Mouse (Mus musculus): ENCODE results near the gene Il12b.

The Il12b gene

DNA sequence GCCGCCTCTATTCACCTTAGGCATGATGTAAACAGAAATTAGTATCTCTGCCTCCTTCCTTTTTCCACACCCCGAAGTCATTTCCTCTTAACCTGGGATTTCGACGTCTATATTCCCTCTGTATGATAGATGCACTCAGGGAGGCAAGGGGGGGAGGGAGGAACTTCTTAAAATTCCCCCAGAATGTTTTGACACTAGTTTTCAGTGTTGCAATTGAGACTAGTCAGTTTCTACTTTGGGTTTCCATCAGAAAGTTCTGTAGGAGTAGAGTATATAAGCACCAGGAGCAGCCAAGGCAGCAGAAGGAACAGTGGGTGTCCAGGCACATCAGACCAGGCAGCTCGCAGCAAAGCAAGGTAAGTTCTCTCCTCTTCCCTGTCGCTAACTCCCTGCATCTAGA, at the start of gene Il12b:
Il12b (plus strand) TSS at position 301 of the 400 bp plus-strand sequence.
- no peak for DNase-seq

DNA sequence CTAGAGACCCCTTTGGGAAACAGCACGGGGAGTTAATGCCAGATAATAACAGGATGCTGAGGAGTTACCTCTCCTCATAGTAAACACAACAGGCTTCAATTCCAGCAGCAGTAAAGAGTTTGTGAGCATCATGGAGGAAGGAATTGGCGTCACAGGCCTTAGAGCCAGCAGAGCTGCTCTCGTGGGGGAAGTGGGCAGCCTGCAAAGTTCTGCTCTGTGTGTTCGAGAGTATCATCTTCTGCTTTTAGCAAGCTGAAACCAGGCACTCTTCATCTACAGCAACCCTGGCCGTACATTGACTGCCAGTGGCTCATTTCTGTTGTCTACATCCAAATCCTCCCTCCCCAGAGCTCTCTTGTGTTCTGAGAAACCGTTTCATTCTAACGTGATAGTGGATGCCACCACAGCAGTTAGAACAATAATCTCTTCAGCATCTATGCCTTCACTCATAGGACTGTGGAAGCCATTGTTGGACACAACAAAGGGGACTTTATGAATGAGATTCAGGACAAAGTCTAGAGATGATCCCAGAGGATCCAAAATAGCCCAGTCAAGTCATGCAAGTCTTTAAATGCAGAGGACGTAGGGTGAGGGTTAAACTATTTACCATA, 44.9 kb upstream of the Il12b start:
- DNase-seq, result no peak

DNA sequence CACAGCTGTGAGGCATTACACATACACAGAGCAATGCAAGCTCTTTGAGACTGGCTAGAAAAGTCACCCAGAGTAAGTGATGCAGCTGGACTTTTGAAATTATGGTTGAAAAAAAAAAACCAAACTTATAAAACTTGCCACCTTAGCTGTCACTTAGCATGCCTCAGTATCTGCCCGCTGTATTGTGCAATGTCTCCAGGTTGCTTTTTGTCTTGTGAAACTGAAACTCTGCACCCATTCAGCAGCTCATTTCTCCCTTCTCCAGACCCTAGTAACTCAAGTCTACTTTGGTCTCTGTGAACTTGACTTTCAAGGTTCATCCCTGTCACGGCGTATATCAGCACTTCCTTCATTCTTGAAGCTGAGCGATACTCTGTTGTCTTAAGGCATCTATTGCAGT, 43.7 kb upstream of the Il12b start:
- DNase-seq, result no peak

DNA sequence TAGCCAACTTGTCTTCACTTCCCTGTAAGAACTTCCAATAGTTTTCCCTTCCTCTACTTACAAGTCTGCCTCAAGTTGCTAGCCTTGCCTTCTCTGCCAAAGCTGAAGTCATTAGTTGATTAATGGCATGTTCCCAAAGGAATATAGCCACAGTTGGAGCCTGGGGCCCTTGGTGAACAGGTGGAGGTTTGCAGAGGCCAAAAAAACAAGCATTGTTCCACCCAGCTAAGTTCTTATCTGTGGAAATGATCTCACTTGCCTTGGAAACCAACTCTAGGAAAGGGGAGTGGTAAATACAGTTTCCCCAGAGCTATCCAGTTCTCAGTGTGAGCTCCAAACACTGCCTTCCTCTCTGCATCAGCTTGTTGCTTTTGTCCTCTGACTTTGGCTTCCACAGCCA, 35.3 kb upstream of the Il12b start:
- peak in 1 of 2 experiments; percentile 14 for DNase-seq

DNA sequence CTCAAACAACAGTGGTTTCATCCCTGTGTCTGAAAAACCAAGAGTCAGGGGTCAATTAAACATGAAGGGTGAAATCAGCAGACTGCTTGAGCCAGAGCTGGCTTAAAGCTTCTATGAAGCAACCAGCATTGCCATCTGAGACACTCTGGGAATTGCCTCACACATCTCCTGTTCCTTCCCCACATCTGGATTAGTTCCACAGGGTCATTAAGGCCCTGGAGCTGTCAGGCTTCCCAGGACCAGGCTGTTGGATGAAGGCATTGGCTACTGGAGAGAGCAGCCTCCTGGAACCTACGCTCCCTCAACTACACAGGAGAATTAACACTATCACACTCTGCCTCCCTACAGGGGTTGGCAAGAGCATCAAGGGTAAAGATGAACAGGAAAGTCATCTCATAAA, 32.2 kb upstream of the Il12b start:
- no peak for DNase-seq

DNA sequence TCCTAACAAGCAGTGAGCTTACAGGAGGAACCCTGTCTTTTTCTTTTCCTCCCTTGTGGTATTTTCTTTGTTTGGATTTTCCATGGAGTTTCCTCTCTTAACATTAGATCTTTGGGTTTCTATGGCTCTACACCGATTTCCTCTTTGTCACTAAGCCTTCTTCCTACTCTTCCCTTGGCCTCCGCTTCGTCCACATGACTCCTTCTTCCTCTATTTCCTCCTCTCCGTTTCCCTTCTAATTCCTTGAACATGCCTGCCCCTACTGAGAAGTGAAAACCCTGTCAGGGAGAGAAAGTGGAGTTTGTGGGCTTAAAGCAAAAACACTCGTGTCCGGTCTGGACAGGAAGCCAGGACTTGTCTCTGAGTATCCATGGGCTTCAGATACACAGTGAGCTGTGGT, 27.0 kb upstream of the Il12b start:
- no peak for DNase-seq

DNA sequence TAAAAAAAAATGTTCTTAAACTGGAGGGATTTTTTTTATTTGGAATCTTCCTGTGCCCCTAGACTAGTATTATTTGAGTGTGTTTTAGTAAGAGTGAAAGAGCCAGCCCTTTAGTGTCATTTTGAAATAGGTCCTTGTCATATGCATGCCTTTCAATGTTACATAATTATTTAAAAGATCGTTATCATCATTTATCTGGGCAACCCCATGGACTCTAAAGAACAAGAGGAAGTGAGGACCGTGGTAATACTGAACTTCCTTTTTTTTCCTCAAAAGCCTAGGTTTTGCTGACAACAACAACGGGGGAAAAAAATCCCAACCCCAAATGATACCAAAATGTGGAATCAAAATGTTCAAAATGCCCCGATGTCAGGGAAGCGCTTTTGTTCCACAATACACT, 22.0 kb upstream of the Il12b start:
- DNase-seq, result no peak

DNA sequence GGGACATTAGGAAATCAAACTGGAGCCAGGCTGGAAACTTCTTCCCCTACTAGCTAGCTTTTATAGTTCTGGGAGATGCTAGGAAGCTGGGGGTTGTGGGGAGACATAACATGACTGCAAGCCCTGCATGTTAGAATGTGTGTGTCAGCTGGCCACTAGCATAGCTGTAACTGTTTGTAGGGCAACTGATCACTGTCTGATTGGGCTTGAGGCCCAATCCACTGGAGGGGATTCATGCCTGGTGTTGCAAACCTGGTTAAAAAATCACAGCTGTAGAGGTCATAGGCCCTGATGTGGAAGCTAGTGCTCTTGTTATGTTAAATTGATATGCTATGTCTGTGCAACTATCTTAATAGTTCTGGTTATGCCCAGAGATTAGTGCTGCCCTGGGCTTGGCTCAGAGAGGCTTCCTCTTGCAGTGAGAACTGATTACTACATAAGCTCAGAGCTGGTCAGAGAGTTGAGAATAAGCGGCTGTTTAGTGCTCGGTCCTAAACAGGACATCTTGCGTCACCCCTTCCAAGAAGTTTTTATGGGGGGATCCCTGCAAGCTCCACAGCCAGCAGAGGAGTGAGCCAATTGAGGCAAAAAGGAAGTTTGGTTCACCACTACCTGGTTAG, 19.3 kb upstream of the Il12b start:
- no peak for DNase-seq

DNA sequence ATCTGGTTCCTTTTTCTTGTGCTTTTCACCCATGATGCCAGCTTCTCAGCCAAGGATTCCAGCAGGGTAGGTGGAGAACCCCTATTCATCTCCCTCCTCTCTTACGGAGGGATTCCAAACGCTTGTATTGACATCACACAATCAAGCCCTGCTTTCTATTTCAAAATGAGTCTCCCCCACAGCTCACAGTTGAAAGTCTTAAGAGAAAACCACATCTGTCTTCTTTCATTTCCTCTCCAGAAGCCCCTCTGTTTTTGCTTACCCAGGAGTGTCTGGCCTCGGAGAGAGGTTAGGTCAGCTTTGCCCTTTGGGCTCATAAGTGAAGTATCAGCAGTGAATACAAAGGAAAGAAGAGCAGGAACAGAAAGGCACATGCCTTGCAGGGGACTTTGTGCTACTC, 17.7 kb upstream of the Il12b start:
- DNase-seq, result no peak

DNA sequence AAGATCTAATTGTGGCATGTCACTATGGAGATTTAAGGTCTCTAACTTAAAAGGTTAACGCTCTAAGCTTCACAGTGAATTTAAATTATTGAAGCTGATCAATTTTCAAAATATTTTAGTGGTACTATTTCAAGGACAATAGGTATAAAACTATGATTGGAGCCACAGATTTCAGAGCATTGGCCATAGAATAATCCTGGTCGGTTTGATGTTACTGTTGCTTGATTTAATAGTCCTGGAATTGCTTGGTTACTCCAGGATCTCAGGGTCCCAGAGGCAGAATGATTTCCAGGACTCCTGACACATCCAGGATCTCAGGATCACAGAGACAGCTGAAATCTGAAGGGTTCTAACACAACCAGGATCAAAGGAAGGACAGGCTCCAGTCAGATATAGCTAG, 12.8 kb upstream of the Il12b start:
- peak in 1 of 2 experiments; percentile 20 for DNase-seq

DNA sequence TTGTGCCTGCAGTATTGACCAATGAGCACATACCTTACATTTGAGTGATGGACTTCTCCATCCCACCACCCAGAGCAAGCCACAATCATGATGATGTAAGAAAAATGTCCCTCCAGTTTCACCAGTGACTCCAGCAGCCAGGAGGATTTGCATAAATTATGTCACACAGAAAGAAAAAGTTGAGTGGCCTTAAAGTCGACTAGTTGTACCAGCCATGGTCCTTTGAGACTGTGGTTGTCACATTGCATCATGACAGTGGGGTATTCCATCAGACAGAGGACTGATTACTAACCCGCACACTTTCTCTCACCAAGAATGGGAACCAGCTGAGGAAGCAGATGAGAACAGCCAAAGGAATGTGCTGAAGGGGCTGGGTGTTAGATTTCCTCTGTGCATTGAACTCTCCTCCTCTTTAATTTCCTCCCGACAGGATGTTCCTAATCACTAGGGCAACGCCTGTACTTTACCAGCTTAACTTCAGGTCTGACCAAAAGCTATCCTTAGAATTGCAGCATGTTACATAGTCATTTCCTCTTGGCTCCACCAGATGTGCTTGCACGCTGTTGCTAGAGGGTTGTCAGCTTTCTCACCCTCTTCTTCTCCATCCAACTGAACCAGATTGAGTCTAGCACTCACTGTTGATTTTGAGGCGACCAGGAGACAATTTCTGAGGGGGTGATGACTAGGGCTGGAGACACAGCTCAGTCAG, 9.7 kb upstream of the Il12b start:
- no peak for DNase-seq

DNA sequence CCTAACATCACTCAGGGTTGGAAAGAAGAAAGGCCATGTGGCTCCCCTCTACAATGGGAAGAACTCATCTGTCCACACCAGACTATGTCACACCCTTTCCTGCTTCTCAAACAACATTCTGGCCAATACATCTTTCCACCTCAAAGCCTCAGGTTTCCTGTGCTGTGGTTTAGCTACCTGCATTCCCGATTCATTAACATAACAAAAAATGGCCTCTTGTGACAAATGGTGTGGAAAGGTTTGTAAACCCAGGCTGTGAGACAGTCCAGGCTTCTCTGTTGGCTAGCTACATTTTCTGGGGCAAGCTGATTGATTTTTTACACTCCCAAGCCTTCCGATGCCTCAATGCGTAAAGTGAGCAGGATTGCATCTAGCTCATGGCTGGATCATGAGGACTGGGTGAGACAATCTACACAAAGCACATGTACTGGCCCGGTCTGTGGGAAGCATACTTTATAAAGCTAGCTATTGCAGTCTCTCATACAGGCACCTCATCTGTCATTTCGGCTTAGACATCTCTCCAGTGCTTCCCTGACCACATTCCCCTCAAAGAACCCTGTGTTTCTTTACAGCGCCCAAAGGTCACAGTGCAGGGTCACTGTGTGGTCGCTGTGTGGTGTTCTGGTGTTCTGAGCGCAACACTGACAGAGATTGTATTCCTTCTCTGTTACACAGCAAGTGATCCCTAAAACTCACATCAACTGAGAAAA, 6.6 kb upstream of the Il12b start:
- DNase-seq, result no peak

DNA sequence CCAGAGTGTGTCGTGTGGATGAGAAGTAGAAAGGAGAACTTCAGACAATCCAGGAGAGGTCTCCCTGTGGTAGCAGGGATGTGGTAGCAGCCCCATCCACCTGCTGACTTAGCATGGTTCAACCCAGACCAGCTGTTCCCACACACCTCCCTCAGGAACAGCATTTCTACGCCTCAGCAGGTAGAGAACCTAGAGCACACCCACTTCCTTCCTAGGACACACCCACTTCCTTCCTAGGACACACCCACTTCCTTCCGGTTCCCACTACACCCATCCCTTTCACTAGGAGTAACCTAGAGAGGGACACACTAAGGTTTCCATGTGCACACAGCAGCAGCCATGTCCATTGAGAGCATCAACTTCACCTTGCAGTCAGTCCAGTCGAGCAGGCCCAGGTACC, 4.5 kb upstream of the Il12b start:
- no peak for DNase-seq

DNA sequence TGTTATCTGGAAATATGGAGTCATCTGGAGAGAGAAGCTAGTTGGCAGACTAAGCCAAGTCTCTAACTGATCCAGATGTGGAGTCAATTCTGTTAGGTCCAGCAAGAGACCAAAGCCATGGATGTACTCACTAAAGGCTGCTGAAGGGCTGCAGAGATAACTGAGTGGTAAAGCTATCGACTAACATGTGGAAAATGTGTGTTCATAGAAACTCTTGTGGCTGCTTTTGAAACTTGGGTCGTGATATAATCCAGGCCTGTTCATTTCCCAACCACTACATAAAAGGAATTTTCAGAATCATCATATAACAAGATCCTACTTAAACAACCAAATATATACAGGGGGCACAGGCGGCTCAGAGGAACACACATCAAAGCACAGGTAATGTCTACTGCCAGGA, 2.3 kb upstream of the Il12b start:
- no peak for DNase-seq

DNA sequence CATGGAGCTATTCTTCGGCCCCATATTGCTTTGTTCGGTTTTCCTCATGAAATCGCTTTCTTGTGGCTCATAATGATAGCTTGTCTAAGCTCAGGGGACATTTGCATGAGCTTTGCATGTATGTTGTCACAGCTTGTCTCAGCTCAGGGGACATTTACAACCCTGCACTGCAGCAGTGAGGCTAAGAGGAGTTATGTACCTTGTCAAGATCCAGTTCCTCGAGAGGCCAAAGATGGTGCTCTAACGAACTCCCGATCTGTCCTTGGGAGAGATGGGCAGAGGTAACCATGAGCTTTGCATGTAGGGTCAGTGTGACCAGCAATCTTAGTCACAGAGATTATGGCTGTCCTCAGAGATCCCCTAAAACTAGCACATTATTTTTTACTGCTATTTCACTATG, 1.5 kb upstream of the Il12b start:
- no peak for DNase-seq

DNA sequence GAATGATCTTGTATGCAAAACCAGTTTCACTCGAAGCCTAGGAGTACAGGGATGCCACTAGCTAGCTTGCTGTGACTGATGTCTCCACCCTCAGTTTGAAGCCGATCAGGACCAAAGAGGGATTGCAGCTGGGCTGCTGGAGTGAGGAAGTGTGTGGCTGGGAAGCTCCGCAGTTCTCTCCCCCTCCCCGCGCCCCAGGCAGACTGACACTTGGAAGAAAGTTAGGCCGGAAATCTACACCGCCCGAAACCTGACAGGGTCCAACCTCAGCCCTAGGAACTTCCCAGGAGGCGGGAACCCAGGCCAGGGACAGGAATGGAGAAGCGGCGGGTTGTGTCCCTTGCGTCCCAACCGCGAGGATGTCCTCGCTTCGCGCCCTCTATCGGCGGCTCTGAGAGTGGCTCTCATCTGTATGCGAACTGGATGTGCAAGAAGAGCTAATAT, 1.1 kb upstream of the Il12b start:
- peak; percentile 77 to 91 for DNase-seq

DNA sequence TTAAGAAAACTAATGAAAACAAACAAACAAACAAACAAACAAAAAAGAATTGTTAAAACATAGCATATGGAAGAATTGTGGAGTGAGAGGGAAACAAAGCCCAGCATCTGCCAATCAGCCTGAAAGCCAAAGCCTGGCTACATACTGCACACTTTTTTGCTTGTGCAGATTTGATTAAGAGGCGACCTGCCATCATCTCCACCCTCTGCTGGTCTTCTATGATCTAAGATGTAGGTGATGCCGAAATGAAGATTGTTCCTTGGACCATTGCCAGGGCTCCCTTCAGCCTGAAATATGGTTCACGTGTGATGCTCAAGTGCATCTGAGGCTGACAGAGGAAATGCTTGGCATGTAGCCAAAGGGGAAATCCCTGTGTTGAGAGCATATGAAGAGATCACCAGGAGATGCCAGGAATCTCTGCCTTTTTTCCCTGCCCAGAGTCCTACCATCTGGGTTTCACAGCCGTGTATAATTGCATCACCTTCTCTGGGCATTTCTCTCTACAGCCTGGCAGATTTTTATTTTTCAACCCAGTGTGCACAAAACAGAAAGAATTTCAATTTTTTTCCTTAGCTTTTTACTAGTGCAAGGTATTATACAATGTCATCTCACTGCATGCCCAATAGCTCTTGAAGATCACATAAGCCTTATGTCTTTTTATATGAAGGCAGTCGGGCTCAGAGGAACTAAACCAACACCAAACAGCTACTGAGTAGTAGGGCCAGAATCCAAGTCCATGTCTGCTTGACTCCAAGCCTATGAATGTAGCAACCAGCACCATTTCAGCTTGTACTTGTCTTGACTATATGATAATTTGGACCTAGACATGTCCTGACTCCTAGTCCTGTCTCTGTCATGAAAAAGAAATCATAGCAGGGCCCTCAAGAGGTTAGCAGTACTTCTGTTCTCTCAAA, 2.0 kb downstream of the Il12b start:
- peak; percentile 16 to 21 for DNase-seq

DNA sequence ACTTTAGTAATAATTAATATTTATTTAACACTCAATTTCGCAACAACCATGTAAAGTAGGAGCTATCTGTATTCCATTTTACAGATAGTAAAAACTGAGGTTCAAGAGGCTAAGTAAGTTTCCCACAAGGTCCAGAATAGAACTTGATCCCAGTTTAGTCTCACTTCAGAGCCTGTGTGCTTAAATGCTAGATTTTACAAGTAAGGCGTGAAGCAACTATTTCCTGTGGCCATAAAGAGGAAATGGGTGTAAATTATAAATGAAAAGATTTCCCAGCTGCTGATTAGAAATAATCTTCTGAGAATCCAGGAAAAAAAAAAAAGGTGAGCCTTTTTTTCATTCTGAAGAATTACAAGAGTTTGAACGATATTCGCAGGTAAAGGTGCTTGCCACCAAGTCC, 5.2 kb downstream of the Il12b start:
- DNase-seq, result no peak

DNA sequence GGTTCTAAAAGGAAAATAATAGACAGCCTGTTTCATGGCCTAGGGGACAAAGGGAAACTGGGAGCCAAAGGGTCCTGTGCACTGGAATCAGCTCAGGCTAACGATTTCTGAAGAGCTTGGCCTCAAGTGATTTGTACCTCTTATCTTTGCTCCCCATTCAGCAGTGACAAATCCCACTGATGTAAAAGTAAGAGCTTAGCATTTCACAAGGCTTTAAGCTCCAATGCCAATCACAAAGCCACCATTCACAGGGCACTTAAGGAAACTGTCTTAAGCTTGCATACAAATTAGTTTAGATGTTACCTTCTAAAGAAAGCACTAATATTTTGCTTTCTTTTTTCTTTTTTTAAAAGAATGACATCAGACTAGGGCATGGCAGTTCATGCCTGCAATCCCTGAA, 6.1 kb downstream of the Il12b start:
- DNase-seq, result no peak

DNA sequence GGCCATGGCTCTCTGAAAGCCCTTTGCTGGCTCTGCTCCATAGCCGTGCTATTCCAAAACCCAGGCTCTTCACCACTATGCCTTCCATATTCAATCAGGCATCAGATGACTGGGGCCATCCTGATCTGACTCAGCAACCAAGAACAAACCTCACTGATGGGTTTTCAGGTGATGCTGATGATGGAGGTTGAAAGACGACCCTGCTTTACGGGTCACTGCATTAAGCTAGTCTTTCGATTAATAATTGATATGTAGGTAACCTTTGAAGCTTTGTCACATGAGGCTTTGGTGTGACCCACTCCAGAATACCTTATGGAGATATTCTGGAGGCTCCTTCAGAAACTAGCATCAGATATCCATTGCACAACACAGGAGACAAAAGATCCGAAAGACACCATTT, 6.6 kb downstream of the Il12b start:
- peak; percentile 30 to 56 for DNase-seq

DNA sequence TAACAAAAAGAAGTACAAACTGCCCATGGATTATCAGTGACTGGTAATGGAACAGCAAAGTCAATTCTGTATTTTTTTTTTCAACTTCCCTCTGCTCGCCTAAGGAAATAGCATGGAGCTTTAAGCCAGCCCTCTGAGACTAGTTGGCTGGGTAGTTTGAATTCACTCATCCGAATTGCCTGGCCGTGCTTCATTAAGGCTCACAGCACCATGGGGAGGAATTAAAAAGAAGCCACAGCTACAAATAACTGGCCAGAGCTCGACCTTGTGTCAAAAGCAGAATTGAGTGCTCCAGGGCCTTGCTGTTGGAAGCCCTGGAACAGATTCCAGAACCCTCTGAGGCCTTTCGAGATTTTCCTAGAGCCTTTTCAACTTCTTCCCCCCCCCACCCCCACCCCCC, 8.8 kb downstream of the Il12b start:
- DNase-seq, result no peak

DNA sequence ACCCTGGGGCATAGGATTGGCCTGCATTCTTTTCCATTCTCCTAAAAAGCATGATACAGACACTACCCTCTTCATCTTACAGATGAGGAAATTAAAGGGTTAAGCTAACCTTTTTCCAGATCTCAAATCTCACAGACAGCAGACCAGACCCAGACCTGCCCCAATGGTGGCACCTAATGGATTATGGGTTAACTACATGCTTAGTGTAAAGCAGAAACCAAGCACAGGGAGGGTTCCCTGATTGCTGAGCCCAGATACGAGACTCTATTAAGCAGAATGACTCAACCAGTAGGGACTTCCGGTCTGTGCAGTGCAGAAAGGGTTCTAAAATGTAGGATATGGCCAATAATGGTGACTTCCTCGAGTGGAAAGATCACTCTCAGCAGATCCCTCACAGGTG, 10.6 kb downstream of the Il12b start:
- DNase-seq, result no peak

DNA sequence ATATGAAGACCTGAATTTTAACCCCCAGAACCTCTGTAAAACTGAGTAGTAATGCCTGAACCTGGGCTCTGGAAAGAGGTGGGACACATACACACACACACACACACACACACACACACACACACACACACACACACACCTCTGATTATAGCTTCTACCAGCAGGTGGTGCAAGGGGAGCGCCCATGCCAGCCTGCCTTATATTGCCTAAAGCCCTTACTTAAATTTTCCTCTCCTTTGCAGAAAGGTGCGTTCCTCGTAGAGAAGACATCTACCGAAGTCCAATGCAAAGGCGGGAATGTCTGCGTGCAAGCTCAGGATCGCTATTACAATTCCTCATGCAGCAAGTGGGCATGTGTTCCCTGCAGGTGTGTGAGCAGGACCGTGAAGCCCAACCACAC, 12.4 kb downstream of the Il12b start:
- DNase-seq, result peak; percentile 16 to 45

Data from kidney, postnatal 36 days (tissue).